Comparison of ENCODE assay signal across 13 mouse cellular contexts in the genomic region with DNA sequence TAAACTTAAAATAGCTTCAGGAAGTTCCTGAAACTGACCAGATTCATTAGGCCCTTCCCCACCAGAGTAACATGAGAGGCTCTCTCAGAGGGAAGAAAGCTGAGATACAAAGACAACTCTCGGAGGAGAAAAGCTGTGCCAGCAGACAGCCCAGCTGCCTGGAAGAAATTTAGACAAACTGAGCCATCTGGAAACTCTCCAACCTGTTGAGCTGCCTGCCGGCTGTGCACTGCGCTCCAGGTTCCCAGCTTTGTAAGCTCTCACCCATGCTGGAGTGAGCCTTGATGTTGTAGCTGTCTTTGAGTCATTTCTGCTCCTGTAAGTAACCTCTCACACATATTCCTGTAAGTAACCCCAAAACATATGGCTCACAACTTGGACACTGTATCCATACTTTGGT. TPM values are rescaled to one million over a fixed set of nuclear protein-coding genes. Genes with fewer than 3 reads are reported as not detected.
DNase-seq lines count a peak whose midpoint lies in the region.
"Had no signal": no experiment of that assay in that cellular context is flagged by ENCODE, and none has a peak within 500 bp of the region (broad histone marks: within the 10 kb centered on the region; RNA-seq: fewer than 3 reads in every experiment).

No protein-coding gene starts in this region.

- H3K4me3 ChIP-seq in brown adipose tissue, adult 24 weeks (ENCODE audit: insufficient read depth, low read depth, low read length), result no peak overlapping the region
- H3K4me3 ChIP-seq: heart, embryonic 12.5 days; hindbrain, embryonic 15.5 days had no signal

- H3K4me1 ChIP-seq in brown adipose tissue, adult 24 weeks (ENCODE audit: control insufficient read depth, insufficient read depth, insufficient read length, low read length), result peaks cover 47% of the 10 kb centered on the region

- H3K27ac ChIP-seq in brown adipose tissue, adult 24 weeks (replicated peaks; ENCODE audit: low read depth, low read length), result 0 out of 2 replicates have a peak overlapping the region, but pooled peaks have one; percentile 17
- H3K27ac ChIP-seq: hindbrain, embryonic 15.5 days had no signal

- peak; percentile 33 to 34 for DNase-seq in left cerebral cortex, adult 18-20 months (ENCODE audit: low spot score in 2 of 2)
- no peak for DNase-seq in left cerebral cortex, adult 11 months (ENCODE audit: low spot score)
- DNase-seq in MN1 (ENCODE audit: low spot score), result peak; percentile 47
- peak; percentile 36 to 40 for DNase-seq in layer of hippocampus, postnatal 36 days
- DNase-seq in spleen, postnatal 36 days (ENCODE audit: low spot score in 2 of 2), result no peak
- DNase-seq in embryo, embryonic 11 days, result no peak
- DNase-seq: adrenal gland, postnatal 25 days; cerebellum, adult 9-11 months; thymus, postnatal 4 days had no signal

RNA-seq across cellular contexts. Expression of gene Gm17334, which starts 20.0 kb away (rescaled TPM):
- under 1 TPM; 0.63 to 0.84 TPM for total RNA-seq in left cerebral cortex, adult 18-20 months (2021)
- polyA plus RNA-seq in brown adipose tissue, adult 24 weeks (2012; ENCODE audit: insufficient read depth, insufficient read length, missing spikeins), result not detected in 2 replicates
- total RNA-seq in layer of hippocampus, postnatal 36 days (2021), result 1 to 10 TPM; 1.0 TPM
- total RNA-seq: MEL had no signal
- polyA plus RNA-seq: heart, embryonic 12.5 days; hindbrain, embryonic 15.5 days had no signal

RNA-seq across cellular contexts. Expression of gene Irf1, which starts 23.2 kb away (rescaled TPM):
- total RNA-seq in left cerebral cortex, adult 18-20 months (2021), result 1 to 10 TPM; 7.8 to 8.3 TPM
- 12.5 and 27.9 TPM in 2 replicates for polyA plus RNA-seq in brown adipose tissue, adult 24 weeks (2012; ENCODE audit: insufficient read depth, insufficient read length, missing spikeins)
- 1 to 10 TPM; 7.4 to 7.5 TPM for total RNA-seq in layer of hippocampus, postnatal 36 days (2021)

Comparison
In these comparisons a context has a peak if more than half of its experiments do, and no peak if none do; other contexts are left out.
1. DNase-seq: peak in left cerebral cortex, adult 18-20 months (2 of 2), MN1 (single experiment) and layer of hippocampus, postnatal 36 days (2 of 2); none in left cerebral cortex, adult 11 months (single experiment), spleen, postnatal 36 days (0 of 2) and embryo, embryonic 11 days (single experiment).